Mouse (Mus musculus): ENCODE results near the gene Acsf3.

DNA sequence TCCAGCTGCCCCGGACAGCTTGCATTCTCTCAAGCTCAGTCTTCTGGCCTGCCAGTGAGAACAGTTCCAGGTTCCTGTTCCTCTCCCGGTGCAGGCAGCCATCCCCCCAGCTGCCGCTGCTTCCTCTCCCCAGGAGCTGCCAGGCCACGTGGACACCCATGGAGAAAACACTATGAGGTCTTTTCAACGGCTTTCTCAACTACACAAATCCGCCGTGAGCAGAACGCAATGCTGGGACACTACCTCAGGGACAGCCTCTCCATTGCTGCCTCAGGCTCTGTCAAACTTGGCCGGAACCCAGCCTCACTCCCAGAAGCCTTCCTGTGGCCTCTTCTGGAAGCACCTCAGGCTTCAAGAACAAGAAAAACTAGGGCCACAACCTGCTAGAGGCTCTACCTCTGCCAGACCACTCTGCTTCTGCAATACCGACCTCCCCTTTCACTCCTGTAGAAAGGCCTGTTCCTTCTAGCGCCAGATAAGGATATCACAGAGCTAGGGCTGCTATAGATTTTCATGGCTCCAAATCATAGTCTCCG lies 12.5 kb upstream of the Acsf3 start:
- TF ChIP-seq CTCF (IDR thresholded peaks at IDR 0.05; ENCODE audit: low read depth), result no peak
- no peak for TF ChIP-seq EP300 (optimal IDR thresholded peaks at IDR 0.05)
